Mouse (Mus musculus) layer of hippocampus, adult 9-11 months (tissue): ENCODE measurements at regions not wholly inside any gene's neighbourhood (a gene's known extent, or its start where the extent isn't known, plus 50 kb on each side); places are given as distances from the start of the nearest gene placed in this dataset.
"Not testable (repeated sequence)": the region's sequence is repeated elsewhere in the genome, so short reads cannot be mapped to it uniquely, and the experiment has no call there.

ENCODE experiments used
- DNase-seq: peaks from one replicate; pipeline ENCODE4 v3.0.0; 2022

DNA sequence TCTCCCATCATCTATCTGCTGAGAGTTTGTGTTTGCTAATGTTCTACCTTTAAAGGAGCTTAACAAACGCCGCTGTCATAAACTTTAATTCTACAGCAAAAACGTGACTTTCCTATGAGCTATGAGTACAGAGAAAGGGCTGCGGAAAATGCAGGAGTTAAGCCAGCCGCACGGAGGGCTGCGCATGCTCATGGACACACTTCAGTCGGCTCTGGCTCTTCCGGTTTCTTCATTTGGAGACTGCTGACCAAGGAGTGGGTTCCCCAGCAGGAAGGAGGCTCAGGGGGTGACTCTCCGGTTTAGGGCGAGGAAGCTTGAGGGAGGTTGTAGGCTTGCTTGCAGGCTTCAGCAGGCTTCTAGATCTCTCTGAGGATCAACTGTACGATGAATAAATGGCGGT, 59.3 kb downstream of the Sox2 start:
- DNase-seq, result no peak

DNA sequence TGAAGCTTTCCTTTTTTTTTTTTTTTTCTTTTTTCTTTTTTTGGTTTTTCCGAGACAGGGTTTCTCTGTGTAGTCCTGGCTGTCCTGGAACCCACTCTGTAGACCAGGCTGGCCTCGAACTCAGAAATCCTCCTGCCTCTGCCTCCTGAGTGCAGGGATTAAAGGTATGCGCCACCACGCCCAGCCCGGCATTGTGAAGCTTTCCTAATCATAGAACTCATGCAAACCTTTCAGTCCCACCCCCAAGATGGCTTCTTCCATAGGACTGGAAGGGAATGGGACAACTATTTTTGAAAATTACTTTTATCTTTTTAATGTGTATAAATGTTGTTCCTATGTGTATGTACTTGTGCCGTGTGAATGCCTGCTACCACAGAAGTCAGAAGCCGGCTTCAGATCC, 61.9 kb downstream of the Sox2 start:
- not testable (repeated sequence) for DNase-seq

DNA sequence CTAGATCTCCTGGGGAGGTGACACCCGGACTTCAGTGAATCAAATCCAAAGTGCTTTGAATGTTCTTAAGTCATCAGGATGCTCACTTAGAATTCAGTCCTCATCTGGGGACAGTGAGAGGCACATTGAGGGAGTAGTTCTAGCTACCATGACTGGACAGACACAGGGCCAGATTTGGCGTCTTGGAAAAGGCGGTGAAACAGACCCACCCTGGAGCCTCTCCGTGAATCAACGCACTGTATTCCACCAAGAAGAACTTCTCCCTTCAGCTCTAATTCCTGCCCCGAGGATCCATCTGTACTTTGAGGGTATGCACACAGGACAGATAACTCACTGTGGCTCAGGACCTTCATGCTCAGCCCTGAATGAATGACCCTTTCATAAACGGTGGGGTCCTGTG, 72.3 kb downstream of the Sox2 start:
- DNase-seq, result peak; percentile 13

DNA sequence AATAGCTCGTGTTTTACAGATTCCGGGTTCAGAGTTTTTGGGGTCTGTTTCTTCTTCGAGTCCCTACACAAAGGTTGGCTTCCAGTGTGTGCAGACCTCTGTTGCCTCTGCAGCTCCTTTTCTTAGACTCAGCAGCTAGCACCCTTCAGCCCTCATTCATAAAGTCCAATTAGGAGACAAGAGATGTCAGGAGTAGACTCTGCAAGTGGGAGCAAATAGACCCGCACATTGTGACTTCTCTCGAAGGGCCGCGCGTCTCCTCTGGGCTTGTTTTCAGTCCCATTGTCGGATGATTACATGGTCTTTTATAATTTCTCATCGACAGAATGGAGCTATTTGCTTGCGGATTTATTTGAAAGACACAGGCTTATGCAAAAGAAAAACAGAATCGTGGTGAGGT, 76.8 kb downstream of the Sox2 start:
- DNase-seq, result no peak

DNA sequence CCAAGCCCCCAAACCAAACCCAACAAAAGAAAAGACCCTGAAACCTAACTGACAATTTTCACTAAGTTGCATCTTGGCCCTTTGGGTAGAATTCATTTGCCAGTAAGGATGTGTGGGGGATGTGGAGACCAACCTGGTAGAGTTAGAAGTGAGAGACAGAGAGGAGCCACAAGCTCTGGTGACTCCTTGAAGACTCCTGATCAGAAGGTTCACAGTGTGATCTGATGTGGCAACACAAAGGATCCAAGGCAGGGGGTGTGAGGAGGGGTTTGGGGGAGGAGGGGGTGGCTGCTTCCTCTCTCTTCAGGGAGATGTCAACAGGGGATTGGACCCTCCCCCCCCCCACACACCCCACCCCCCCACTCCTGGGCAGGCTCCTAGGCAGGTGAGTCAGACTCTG, 78.1 kb downstream of the Sox2 start:
- no peak for DNase-seq

DNA sequence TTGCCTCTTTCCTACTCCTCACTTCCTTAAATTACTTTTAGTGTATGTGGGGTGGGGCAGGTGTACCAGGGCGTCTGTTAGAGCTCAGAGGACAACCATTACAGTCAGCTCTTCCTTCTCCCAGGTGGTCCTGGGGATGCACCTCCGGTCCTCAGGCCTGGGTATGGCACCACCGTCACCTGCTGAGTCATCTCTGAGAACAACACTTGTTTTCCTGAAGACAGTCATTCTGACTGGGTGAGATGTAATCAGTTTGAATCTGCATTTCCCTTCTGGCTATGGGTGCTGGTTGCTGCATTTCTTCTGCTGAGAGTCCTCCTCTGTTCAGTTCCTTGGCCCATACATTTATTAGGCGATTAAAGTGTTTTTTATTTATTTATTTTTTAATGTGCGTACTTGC, 84.8 kb downstream of the Sox2 start:
- no peak for DNase-seq

DNA sequence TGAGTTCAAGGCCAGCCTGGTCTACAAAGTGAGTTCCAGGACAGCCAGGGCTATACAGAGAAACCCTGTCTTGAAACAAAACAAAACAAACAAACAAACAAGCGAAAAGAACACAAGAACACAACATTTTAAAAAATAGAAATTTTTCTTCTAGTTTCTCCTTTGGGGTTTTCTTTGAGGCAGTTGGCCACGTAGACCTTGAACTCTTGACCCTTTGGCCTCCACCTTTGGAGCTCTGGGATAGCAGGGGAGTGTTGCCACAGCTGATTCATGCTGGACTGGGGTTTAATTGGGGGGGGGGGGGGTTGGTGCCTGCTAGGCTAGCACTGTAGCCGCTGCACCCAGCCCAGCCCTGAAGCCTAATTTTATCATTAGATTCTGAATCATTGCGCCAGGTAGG, 87.8 kb downstream of the Sox2 start:
- no peak for DNase-seq

DNA sequence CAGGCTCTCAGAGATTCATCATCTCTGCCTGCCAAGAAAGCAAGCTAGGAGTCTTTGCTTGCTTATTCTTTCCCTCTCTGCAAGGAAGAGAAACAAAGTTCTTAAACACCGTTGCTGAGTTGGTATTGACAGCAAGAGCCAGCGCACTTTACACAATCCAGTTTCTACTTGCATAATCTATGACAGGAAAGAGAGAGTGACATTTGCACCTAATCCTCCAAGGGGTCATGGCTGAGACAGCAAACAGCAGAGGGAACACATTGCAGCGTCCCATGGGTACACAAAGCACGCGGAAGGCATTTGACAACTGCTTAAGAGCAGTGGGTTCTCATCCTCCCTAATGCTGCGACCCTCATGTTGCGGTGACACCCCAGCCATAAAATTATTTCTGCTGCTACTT, 88.7 kb downstream of the Sox2 start:
- no peak for DNase-seq

DNA sequence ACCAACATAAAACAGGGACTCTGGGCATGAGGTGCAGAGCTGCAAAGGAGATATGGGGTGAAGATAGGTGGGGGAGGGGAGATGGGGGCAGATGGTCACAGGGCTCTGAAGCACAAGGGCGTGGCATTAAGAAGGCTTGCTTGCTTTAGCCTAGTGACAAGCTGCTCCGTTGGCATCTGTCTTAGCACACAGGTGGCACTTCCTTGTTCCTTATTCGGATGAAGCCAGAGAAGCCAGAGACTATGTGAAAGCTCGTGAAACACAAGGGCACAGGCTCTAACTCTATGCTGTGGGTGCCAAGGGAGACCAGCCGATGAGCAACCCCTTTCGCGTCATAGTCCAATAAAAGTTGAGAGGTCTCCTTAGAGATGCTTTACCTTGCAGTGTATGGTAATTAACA, 89.5 kb downstream of the Sox2 start:
- no peak for DNase-seq

DNA sequence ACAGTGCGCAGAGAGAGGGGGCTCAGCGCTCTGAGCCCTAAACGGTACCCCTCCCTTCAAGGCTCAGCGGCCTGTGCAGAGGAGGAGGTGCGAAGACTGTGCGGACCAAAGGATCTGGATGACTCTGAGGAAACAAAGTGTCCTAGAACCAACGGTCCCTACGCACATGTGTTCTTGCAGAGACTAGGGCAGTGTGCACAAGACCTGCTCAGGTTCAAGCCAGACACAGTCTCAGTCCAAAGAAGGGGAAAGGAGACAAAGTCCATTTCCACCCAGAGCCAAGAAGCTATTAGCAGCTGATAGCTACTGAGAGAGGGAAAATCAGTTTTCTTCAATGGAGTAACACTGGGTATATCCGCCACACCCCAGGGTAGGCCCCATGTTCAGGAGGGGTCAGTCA, 89.9 kb downstream of the Sox2 start:
- DNase-seq, result no peak

DNA sequence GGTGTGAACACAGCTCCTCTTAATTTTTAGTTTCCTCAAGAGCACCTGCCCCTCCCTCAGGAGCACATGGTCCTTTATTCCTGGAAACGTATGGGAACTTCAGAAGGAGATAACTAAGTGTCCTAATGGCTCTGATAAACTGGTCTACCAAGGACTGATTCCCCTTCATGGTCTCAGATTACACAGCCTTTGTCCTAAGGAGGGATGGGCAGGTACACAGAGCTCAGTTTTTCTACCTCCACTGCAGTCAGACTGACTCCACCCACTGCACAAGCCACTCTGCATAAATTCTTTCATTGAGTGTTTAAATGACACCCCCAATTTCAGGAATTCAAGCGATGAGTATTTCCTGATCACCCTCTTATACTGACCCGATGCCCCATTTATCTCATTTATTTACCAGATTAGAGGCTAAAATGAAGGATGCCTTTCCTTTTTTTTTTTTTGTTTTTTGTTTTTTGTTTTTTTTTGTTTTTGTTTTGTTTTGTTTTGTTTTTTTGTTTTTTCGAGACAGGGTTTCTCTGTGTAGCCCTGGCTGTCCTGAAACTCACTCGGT, 95.1 kb downstream of the Sox2 start:
- DNase-seq, result no peak

DNA sequence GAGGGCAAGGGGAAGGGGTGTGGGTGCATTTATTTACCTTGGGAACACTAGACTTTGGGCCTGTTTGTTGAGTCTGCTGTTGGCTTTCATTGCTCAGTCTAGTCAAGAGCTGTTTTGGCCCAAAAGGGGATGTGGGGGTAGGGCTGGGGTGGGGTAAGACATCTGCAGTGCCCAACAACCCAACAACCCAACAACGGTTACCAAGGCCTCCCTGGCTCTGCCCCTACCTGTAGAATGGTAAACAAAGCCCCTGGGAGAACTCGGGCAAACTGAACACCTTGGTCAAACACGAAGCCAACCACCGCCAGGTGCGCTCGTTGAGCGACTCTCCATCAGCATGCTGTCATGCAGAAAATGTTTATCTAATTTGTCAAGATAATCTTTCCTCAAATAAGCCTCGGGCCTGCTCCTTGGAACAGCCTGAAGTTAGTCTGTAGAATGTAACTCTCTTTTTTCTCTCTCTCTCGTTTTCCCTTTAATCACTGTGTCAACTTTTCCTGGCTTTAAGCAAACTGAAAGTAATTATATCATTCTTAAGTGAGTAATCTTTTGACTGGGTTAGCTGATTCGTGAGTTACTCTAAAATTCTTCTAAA, 97.4 kb downstream of the Sox2 start:
- no peak for DNase-seq

DNA sequence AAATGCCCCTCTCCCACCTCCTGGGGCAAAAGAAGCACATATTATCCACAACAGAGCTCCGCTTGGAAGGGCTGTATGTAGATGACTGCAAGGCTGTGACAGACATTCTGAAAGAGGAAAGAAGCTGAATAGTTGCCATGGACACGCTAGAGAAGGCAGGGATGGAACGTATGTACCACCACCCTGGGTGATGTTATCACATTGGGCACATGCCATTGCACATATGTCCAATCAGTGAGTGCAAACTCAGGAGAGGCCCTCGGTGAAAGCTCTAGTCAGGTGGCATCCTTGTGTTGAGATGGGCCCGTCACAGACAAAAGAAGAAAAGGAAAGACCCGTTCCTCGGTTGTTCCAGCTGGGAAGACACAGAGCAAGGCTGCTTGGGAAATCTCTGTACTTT, 99.8 kb downstream of the Sox2 start:
- DNase-seq, result no peak

DNA sequence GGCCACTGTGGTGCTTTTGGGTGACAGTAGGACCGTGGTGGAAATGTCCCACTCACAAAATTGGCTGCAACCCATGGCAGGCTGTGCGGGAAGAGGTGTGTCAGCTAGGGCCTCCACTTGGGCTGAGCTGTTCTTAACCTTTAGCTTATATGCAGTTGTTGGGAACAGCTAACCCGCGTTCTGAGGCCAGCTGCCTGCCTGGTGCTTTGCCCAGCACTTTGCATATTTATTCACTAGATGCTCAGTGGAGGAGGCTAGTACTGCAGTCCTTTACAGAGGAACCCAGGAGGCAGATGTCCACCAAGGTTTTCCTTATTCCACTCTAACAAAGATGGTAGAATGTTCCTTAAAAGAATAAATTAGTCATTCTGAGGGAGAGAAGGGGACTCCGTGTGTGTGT, 101.3 kb downstream of the Sox2 start:
- DNase-seq, result no peak

DNA sequence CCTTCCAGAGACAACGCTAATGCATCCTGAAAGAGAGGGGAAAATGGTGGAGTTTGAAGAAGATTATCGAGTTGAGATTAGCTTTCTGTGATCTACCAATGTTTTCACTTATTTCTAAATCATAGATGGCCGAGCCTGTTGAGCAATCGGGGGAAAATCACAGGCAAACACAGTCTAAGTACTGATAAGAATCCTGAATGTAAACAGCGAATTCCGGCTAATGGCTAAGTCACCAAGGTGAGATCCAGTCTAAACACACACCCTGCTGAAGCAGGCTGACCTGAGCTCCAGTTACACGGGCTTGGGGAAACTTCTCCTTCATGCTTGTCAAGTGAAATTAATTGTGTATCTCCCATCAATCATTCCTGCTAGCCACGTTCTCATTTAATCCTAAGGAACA, 103.4 kb downstream of the Sox2 start:
- DNase-seq, result no peak

DNA sequence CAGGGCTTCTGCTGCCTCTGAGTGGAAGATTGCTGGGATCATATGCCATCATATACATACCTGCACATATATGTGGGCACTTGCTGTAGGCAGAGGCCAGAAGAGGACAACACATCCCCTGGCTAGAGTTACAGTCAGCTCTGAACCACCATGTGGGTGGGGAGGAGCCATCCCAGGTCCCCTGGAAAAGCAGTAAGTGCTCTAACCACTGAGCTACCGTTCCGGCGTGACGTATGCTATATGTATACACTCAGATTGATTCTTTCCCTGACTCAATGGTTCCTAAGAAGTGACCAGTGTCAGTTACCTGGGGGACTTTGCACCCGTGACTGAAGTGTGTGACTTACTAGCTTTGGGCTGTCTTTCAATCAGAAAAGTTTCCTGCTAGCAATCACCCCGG, 104.6 kb downstream of the Sox2 start:
- no peak for DNase-seq

DNA sequence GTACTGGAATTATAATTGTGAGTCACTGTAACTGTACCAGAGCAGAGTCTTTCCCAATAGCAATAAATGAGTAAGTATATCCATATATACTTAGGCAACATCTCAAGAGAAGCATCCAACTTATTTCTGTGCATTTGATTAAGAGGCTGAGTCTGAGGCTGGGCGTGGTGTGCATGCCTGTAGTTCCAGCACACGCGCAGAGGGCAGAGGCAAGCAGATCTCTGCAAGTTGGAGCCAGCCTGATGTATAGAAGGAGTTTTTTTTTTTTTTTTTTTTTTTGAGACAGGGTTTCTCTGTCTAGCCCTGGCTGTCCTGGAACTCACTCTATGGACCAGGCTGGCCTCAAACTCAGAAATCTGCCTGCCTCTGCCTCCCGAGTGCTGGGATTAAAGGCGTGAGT, 105.1 kb downstream of the Sox2 start:
- DNase-seq, result not testable (repeated sequence)

DNA sequence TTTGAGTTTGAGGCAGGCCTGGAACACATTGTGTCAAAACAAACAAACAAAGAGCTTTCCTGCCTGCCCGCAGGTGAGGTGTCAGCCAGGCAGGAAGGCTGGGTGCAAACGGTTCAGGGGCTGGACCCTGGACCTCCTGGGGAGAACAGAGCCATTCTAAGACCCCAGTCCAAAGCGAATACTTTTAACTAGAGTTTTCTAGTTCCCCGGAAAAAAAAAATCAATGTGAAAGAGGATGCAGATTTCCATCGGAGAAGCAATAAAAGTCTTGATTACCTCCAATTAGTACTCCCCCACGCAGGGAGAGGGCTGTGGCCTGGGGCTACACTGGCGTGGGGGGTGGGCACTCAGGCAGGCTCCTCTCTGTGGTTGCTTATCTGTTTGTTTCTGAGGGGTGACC, 106.4 kb downstream of the Sox2 start:
- no peak for DNase-seq

DNA sequence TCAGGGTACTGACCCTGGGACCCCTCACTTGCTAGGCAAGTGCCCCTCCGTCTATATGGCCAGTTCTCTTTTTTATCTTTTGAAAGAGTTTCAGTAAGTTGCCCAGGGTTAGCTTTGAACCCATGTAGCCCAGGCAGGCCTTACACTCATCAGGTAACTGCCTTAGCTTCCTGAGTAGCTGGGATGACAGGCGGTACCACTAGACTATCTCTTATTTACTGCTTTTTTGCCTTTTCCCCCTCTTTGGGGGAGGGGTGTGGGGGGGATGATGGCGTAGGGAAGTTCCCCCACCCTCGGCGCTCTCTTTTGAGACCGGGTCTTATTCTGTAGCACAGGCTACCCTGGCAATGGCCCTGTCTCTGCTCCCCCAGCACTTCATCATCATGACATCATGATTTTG, 106.9 kb downstream of the Sox2 start:
- DNase-seq, result no peak

DNA sequence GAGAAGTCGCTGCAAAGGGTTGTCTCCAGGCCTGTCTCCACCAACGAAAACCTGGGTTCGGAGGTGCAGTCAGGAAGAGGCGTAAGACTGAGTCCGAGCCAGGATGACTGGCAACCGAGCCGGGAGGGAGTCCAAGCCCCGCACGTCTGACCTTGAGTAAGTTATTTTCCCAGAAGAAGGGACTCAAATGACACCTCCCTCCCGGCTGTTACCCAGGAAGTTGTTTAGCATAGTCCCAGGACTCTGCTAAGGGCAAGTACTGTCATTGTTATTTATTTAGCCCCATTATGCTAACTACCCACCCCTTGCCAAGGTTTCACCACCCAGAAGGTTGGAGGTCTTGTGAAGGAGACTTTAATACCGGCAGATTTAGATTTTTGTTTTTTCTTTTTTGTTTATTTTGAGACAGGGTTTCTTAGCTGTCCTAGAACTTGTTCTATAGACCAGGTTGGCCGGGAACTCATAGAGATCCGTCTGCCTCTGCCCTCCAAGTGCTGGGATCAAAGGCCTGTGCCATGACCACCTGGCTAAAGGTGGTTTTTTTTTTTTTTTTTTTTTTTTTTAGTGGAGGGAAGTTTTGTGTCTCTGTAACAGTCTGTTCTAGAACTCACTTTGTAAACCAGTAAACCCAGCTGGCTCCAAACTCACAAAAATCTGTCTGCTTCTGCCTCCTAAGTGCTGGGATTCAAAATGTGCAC, 107.8 kb downstream of the Sox2 start:
- no peak for DNase-seq

DNA sequence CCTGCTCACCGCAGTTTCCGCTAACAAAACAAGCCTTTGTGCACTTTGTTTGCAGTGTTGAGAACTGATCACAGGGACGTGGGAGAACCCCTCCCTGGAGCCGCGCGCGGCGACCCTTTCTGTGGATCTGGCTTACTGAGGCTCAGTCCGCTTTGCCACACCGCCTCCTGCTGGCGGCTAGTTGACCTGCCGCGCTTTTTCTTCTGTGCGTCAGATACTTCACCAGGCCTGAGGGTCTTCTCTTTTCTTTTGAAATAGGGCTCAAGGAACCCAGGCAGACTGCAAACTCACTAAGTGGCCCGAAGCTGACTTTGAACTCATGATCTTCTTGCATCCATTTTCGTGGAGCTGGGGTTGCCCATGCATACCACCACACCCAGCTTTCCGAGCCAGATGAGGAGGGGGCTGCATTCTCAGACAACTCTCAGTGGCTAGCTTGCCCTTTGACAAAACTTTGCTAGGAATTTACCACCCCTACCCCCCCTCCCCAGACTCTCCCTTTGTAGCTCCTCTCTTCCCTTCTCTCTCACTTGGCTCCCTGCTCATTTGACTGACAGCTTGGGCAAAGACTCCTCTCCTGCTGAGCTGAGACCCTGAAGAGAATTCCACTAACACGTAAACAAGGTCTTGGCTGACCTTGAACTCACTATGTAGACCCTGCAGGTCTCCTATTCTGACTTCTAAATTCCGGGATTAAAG, 109.9 kb downstream of the Sox2 start:
- no peak for DNase-seq

DNA sequence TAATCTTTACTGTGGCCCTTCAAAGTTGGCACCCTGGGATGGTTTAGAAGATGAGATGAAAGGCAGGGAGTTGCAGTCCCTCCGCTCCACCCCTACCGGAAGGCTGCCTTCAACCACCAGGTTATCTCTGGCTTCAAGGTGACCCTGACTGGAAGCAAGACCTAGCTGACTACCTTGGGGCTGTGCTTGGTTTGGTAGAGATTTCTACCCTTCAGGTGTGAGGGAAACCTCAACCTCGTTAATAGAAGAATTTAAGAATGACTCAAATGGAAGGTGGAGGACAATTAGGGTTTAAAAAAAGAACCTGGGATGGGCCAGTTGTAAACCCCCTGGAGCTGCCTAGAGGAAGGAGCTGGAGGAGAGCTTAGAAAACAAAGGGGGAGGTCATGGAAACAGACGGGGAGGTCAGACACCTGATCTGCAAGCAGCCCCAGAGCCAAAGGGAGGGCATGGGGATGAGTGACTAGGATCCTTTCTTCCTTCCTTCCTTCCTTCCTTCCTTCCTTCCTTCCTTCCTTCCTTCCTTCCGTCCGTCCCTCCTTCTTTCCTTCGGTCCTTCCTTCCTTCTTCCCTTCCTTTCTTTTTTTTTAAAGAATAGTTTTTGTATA, 111.1 kb downstream of the Sox2 start:
- no peak for DNase-seq

DNA sequence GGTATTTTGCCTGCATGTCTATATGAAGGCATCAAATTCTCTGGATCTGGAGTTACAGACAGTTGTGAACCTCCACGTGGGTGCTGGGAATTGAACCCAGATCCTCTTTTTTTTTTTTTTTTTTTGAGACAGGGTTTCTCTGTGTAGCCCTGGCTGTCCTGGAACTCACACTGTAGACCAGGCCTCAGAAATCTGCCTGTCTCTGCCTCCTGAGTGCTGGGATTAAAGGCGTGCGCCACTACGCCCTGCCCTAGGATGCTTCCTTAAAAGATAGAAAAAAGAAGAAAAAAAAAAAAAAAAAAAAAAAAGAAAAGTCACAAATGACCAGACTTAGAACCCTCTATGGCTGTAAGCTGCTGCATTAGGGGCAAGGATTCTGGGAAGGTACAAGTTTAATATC, 111.6 kb downstream of the Sox2 start:
- no peak for DNase-seq

DNA sequence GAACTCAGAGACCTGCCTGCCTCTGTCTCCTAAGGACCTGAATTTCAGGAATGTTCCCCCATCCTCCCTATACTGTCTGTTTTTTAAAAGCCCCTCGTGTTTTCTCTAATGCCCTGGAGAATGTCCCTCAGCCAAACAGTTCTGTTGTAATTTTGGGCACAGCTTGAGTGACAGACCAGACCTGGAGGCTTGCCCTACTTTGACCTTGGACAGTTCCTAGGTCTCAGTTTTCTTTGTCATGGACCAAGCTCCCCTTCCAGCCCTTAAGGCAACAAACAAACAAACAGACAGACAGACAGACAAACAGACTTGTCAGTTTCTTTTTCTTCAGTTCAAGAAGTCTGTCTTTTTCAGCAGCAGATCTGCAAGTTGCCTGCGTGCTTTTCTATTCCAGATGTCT, 114.4 kb downstream of the Sox2 start:
- no peak for DNase-seq
